Mouse (Mus musculus): ENCODE measurements around the gene B9d1.

Gene B9d1

GRCm38 (mm10) chr11:61504713-61505257, at the start of gene B9d1:
Gene B9d1, plus strand, starts transcription at chr11:61505144.
- peak; percentile 99 for DNase-seq (ENCODE audit: low spot score)

GRCm38 (mm10) chr11:61464071-61464470, 40.9 kb upstream of the B9d1 start:
- DNase-seq (ENCODE audit: low spot score), result no peak

- DNase-seq (ENCODE audit: low spot score), result no peak
Observed at GRCm38 (mm10) chr11:61465422-61465821, 39.5 kb upstream of the B9d1 start.

- no peak for DNase-seq (ENCODE audit: low spot score)
Observed at GRCm38 (mm10) chr11:61468534-61468933, 36.4 kb upstream of the B9d1 start.

- no peak for DNase-seq (ENCODE audit: low spot score)
Observed at GRCm38 (mm10) chr11:61469317-61469917, 35.5 kb upstream of the B9d1 start.

- DNase-seq (ENCODE audit: low spot score), result no peak
Observed at GRCm38 (mm10) chr11:61470880-61471279, 34.1 kb upstream of the B9d1 start.

GRCm38 (mm10) chr11:61473630-61474029, 31.3 kb upstream of the B9d1 start:
- no peak for DNase-seq (ENCODE audit: low spot score)

GRCm38 (mm10) chr11:61476786-61477382, 28.1 kb upstream of the B9d1 start:
- no peak for DNase-seq (ENCODE audit: low spot score)

GRCm38 (mm10) chr11:61477566-61478508, 27.1 kb upstream of the B9d1 start:
- DNase-seq (ENCODE audit: low spot score), result no peak

- DNase-seq (ENCODE audit: low spot score), result no peak
Observed at GRCm38 (mm10) chr11:61478788-61479187, 26.2 kb upstream of the B9d1 start.

GRCm38 (mm10) chr11:61481239-61482090, 23.5 kb upstream of the B9d1 start:
- DNase-seq (ENCODE audit: low spot score), result no peak

- no peak for DNase-seq (ENCODE audit: low spot score)
Observed at GRCm38 (mm10) chr11:61483226-61483845, 21.6 kb upstream of the B9d1 start.

- no peak for DNase-seq (ENCODE audit: low spot score)
Observed at GRCm38 (mm10) chr11:61484256-61484612, 20.7 kb upstream of the B9d1 start.

- DNase-seq (ENCODE audit: low spot score), result peak; percentile 35
Observed at GRCm38 (mm10) chr11:61484613-61485540, 20.1 kb upstream of the B9d1 start, which contains the start of gene Mfap4. Gene Mfap4, plus strand, starts transcription at chr11:61485431.

- no peak for DNase-seq (ENCODE audit: low spot score)
Observed at GRCm38 (mm10) chr11:61485541-61486457, 19.1 kb upstream of the B9d1 start.

- DNase-seq (ENCODE audit: low spot score), result no peak
Observed at GRCm38 (mm10) chr11:61486458-61487219, 18.3 kb upstream of the B9d1 start.

GRCm38 (mm10) chr11:61487401-61487800, 17.5 kb upstream of the B9d1 start:
- DNase-seq (ENCODE audit: low spot score), result no peak

GRCm38 (mm10) chr11:61487936-61488335, 17.0 kb upstream of the B9d1 start:
- no peak for DNase-seq (ENCODE audit: low spot score)
